Mouse (Mus musculus): Measurements from ENCODE around the gene Dennd5a. TPM values are rescaled to one million over a fixed set of nuclear protein-coding genes. Genes with fewer than 3 reads are reported as not detected.

Gene Dennd5a
- total RNA-seq (2023): 261 and 343 TPM in 2 replicates

DNA sequence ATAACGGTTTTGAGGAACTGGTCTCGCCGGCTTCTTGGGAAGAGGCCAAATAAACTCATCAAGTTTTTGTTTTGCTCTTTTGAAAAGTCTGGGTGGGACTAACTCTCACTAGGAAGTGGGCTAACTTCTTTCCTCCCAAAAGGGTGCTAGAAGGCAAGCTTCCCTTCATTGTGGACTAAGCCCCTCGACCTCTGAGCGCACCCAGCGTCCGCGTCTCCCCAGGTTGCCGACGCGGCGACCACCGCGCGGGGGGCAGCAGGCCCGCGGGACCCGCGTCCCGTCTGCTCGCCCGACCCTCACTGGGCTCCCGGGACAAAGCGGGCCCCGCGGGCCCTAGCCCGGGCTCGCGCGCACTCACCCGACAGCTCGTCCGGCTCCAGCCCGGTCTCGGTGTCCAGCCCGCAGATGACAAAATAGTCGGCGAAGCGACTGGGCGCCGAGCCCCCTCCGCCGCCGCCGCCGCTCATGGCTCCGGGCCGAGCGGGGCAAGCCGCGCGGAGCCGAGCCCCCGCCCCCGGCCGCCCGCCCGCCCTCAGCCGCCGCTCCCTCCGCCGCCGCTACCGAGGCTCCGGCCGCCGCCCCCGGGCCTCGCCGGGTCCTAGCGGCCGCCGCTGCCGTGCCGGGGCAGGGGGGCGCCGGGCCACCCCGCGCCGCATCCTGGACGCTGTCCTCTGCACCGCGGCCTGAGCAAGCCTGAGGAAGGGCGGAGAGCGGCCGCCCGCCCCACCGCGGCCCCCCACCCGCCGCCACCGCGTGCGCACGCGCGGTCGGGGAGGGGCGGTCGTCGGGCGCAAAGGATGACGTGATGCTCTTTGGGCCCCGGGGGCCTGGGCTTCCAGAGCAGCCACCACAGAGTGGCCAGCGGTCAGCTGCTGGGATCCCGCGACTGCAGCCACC is at the start of gene Dennd5a:
Gene Dennd5a, minus strand, starts transcription at position 755 of the 897 bp plus-strand sequence.

DNA sequence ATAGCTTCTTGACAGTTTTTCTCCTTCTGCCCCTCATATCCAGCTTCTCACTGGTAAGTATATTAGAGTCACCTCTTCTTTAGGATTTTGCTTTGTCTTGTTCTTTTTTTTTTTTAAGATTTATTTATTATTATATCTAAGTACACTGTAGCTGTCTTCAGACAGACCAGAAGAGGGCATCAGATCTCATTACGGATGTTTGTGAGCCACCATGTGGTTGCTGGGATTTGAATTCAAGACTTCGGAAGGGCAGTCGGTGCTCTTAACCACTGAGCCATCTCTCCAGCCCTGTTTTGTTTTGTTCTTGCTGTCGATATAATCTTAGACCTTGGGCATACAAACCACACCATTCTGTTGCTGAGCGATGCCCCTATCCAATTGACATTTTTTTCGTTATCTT is 26.5 kb upstream of the Dennd5a start, which contains the start of gene Tmem41b:
Gene Tmem41b, minus strand, starts transcription at position 155 of the 400 bp plus-strand sequence.

DNA sequence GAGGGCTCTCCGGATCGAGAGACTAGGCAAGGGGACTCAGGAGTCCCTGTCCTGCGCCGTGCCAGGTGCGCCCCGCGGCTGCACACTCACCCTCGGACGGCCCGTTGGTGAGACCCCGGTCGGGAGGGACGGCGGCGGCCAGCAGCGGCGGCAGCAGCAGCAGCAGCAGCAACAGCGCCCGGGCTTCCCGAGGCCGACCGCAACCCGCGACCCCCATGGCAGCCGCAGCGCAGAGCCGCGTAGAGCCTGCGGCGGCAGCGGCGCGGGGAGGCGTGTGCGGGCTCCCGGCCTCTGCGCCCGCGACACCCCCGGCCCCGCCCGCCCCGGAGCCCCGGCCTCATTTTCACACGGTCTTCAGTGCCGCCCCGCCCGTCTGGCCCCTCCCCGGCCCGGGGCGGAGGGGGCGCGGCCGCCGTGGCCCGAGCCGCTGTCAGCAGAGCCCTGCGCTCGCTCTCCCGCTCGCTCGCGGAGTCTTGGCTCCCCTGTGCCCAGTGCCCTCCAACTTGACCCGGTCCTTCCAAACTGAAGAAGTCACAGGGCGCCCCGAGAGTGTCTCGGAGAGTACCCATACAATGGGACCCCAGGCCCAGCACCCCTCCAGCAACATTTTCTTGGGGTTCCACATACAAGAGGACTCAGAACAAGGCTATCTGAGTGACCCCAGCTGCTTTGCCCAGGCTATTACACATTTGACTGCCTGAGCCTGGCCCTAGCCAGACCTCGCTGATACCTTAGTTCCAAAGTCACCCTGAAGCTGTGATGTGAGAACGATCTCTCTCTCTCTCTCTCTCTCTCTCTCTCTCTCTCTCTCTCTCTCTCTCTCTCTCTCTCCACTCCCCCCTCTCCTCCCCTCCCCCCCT is 94.7 kb downstream of the Dennd5a start, which contains the start of gene Scube2:
Gene Scube2, minus strand, starts transcription at position 310 of the 860 bp plus-strand sequence.

Other genes starting within 250 kb of the Dennd5a start
- not detected in 2 replicates for gene BC051019, start 236.6 kb downstream of the Dennd5a start, total RNA-seq (2023)
- gene Ascl3, start 228.7 kb downstream of the Dennd5a start, total RNA-seq (2023): not detected in 2 replicates
- 41.0 and 45.6 TPM in 2 replicates for gene Tmem9b, start 207.6 kb downstream of the Dennd5a start, total RNA-seq (2023)
- not detected in 2 replicates for gene Nrip3, start 178.4 kb downstream of the Dennd5a start, total RNA-seq (2023)
- gene Scube2, start 94.8 kb downstream of the Dennd5a start, total RNA-seq (2023): not detected in 2 replicates
- gene Tmem41b, start 26.5 kb upstream of the Dennd5a start, total RNA-seq (2023): 71.6 and 104 TPM in 2 replicates
- gene Ipo7, start 57.8 kb upstream of the Dennd5a start, total RNA-seq (2023): 42.1 and 56.8 TPM in 2 replicates
- gene Zfp143, start 100.7 kb upstream of the Dennd5a start, total RNA-seq (2023): 17.4 and 19.1 TPM in 2 replicates
- 12.4 and 16.9 TPM in 2 replicates for gene Wee1, start 161.6 kb upstream of the Dennd5a start, total RNA-seq (2023)

Data from neutrophil, adult 65 days (primary cell).